Mouse (Mus musculus) small intestine, adult 2 months (tissue): ENCODE measurements around the gene Pcgf2.

Source experiments
- CTCF ChIP-seq: fragments of 200-500 bp; IDR thresholded peaks from 2 replicates; pipeline ENCODE4 v1.5.1; 2012; ENCODE audit warnings: low read depth, mild to moderate bottlenecking, control low read depth, inconsistent platforms, low read length, moderate library complexity, mixed read lengths; ENCODE audit not compliant: insufficient replicate concordance, insufficient read length; ENCODE audit errors: extremely low read depth
- POLR2A ChIP-seq: fragments of 200-500 bp; IDR thresholded peaks from 2 replicates; pipeline ENCODE4 v1.6.1; 2012; ENCODE audit warnings: low read depth, mild to moderate bottlenecking, control low read depth, inconsistent platforms, low read length, moderate library complexity

DNA sequence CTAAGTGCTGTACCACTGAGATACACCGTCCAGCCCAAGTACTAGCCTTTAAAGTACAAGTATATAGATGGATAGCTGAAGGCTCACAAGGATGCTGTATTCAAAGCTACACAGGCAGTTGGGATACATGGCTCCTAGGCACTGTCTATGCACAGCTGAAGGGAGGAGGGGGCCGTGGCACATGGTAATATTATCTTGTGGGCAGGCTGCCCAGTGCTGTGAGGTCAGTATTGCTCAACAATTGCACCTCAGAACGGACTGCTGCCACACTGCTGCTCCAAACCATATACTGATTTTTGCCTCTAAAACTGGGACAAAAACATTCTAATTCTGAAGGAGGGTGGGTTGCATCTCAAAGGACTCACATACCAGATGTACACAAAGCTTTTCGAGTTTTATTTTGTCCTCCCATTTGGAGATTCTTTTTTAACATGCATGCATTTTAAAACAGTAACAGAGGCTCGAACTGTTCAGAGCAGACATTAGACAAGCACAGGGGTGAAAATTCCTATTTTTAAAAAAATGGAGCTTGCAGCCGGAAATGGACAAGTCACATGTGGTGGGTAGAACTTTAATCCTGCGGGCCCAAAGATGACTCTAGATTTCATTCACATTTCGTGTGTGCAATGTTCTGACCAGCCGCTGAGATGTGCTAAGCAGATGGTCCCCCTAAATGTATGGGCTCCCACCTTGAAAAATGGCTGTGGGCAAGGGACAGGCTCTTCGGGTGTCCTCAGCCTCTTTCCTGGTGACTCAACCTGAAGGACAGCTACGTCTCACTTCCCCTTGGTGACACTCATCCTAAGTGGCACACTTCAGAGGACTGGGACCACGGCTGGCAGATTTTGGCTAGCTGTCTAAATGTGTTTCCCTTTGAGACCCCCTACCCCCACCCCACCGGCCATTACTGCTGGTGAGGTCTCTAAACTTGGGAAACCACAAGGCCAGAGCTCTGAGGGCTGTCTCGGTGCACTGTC lies 14.8 kb upstream of the Pcgf2 start:
- TF ChIP-seq POLR2A (no peak), CTCF (no peak)
